In the genomic region with DNA sequence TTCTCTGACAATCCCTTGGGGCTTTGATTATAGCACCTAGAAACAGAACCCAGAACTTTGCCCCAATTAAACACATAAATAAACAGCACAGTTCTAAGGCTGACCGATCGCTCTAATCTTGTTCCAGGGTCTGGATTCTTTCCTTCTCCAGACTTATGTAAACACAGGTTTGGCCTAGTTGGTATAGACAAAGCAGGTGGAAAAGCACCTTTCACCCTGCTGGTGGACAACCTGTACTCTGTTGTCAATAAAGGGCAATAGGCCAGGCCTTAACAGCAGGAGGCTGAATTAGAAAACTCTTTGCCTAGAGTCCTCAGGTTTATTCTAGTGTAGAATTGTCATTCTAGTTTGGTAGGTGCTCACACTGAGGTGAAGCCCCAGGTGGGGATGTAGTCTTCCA, we compare ENCODE assay signal across 19 mouse cellular contexts.
A peak's percentile ranks its signal among the peaks of the same experiment; 100 is the strongest.
DNase-seq lines count a peak whose midpoint lies in the region; ATAC-seq and TF ChIP-seq lines count a peak whose summit lies in the region.
"Had no signal": no experiment of that assay in that cellular context is flagged by ENCODE, and none has a peak within 500 bp of the region (broad histone marks: within the 10 kb centered on the region; RNA-seq: fewer than 3 reads in every experiment).

No protein-coding gene starts in this region.

- 0 out of 2 replicates have a peak, but pooled peaks have one; percentile 35 for ATAC-seq in liver, embryonic 14.5 days (ENCODE audit: insufficient read depth)
- 0 out of 2 replicates have a peak, but pooled peaks have one; percentile 38 for ATAC-seq in stomach, postnatal 0 days (ENCODE audit: low FRiP score, low TSS enrichment)
- ATAC-seq: forebrain, embryonic 16.5 days had no signal

- H3K4me3 ChIP-seq in embryonic fibroblast, embryonic 13.5 days (ENCODE audit: insufficient read depth, low read length), result no peak overlapping the region
- H3K4me3 ChIP-seq in liver, embryonic 14.5 days (ENCODE audit: insufficient read depth in 1 of 2, low read depth in 2 of 2, low read length in 2 of 2), result no peak overlapping the region
- H3K4me3 ChIP-seq in stomach, postnatal 0 days (ENCODE audit: low read depth, low read length), result no peak overlapping the region
- H3K4me3 ChIP-seq: embryonic facial prominence, embryonic 15.5 days; forebrain, embryonic 12.5 days; heart, adult 2 months; heart, embryonic 15.5 days; hindbrain, embryonic 13.5 days had no signal

- H3K9ac ChIP-seq in liver, embryonic 14.5 days (replicated peaks), result no peak overlapping the region
- H3K9ac ChIP-seq in stomach, postnatal 0 days (ENCODE audit: low read length), result no peak overlapping the region
- H3K9ac ChIP-seq: embryonic facial prominence, embryonic 15.5 days; forebrain, embryonic 12.5 days; heart, embryonic 15.5 days; hindbrain, embryonic 13.5 days had no signal

- H3K36me3 ChIP-seq in liver, embryonic 14.5 days (replicated peaks; ENCODE audit: control insufficient read depth, insufficient read depth, low read depth), result no peaks in the 10 kb centered on the region
- no peaks in the 10 kb centered on the region for H3K36me3 ChIP-seq in stomach, postnatal 0 days (ENCODE audit: control insufficient read depth, insufficient read depth, low read length)
- H3K36me3 ChIP-seq: embryonic facial prominence, embryonic 15.5 days; forebrain, embryonic 12.5 days; heart, embryonic 15.5 days; hindbrain, embryonic 13.5 days had no signal

- H3K27ac ChIP-seq in embryonic fibroblast, embryonic 13.5 days (ENCODE audit: insufficient read depth, low read length), result peak overlapping the region; percentile 30; the same call in 1 of the 2 replicates
- H3K27ac ChIP-seq in liver, embryonic 14.5 days, result no peak overlapping the region
- H3K27ac ChIP-seq in stomach, postnatal 0 days (replicated peaks), result no peak overlapping the region
- H3K27ac ChIP-seq: embryonic facial prominence, embryonic 15.5 days; forebrain, embryonic 12.5 days; heart, adult 2 months; heart, embryonic 15.5 days; hindbrain, embryonic 13.5 days had no signal

- no peak for TF ChIP-seq EP300 in liver, embryonic 14.5 days (IDR thresholded peaks at IDR 0.05; ENCODE audit: low read depth)
- TF ChIP-seq EP300 in stomach, postnatal 0 days (optimal IDR thresholded peaks at IDR 0.05), result no peak

- H3K9me3 ChIP-seq in liver, embryonic 14.5 days (ENCODE audit: control insufficient read depth, low read length), result no peaks in the 10 kb centered on the region
- H3K9me3 ChIP-seq in stomach, postnatal 0 days (ENCODE audit: control insufficient read depth, low read length), result no peaks in the 10 kb centered on the region
- H3K9me3 ChIP-seq: embryonic facial prominence, embryonic 15.5 days; forebrain, embryonic 12.5 days; heart, embryonic 15.5 days; hindbrain, embryonic 13.5 days had no signal

- no peak for TF ChIP-seq POLR2A in embryonic fibroblast, embryonic 13.5 days (IDR thresholded peaks at IDR 0.05; ENCODE audit: low read depth, low read length)

- 60% methylated on average over 2 of the region's 2 CpGs for WGBS in liver, embryonic 14.5 days (ENCODE audit: insufficient replicate concordance)
- 60% methylated on average over 2 of the region's 2 CpGs for WGBS in stomach, postnatal 0 days

- TF ChIP-seq CTCF in embryonic fibroblast, embryonic 13.5 days (IDR thresholded peaks at IDR 0.05; ENCODE audit: borderline replicate concordance, insufficient read depth, low read length), result no peak
- no peak for TF ChIP-seq CTCF in liver, embryonic 14.5 days (IDR thresholded peaks at IDR 0.05; ENCODE audit: low read depth)
- no peak for TF ChIP-seq CTCF in stomach, postnatal 0 days (IDR thresholded peaks at IDR 0.05; ENCODE audit: low read depth)

- no peaks in the 10 kb centered on the region for H3K4me1 ChIP-seq in embryonic fibroblast, embryonic 13.5 days (ENCODE audit: control insufficient read depth, insufficient read depth, low read length)
- no peaks in the 10 kb centered on the region for H3K4me1 ChIP-seq in liver, embryonic 14.5 days (replicated peaks; ENCODE audit: control insufficient read depth in 2 of 2, insufficient read depth in 2 of 2, low read length in 1 of 2)
- H3K4me1 ChIP-seq in stomach, postnatal 0 days (replicated peaks; ENCODE audit: control insufficient read depth, insufficient read depth), result no peaks in the 10 kb centered on the region
- H3K4me1 ChIP-seq: embryonic facial prominence, embryonic 15.5 days; forebrain, embryonic 12.5 days; heart, embryonic 15.5 days; hindbrain, embryonic 13.5 days had no signal

- no peaks in the 10 kb centered on the region for H3K27me3 ChIP-seq in liver, embryonic 14.5 days (ENCODE audit: control insufficient read depth, insufficient read depth, low read length)
- H3K27me3 ChIP-seq in stomach, postnatal 0 days (ENCODE audit: control insufficient read depth, insufficient read depth, low read length), result no peaks in the 10 kb centered on the region
- H3K27me3 ChIP-seq: embryonic facial prominence, embryonic 15.5 days; forebrain, embryonic 12.5 days; heart, embryonic 15.5 days; hindbrain, embryonic 13.5 days had no signal

- H3K4me2 ChIP-seq in liver, embryonic 14.5 days (ENCODE audit: low read depth), result no peak overlapping the region
- no peak overlapping the region for H3K4me2 ChIP-seq in stomach, postnatal 0 days (replicated peaks; ENCODE audit: low read depth)
- H3K4me2 ChIP-seq: embryonic facial prominence, embryonic 15.5 days; forebrain, embryonic 12.5 days; heart, embryonic 11.5 days; heart, embryonic 15.5 days; hindbrain, embryonic 13.5 days had no signal

- DNase-seq in R1 (ENCODE audit: low read depth, low spot score), result peak; percentile 2
- DNase-seq in liver, embryonic 14.5 days (ENCODE audit: low read depth in 3 of 3, low spot score in 3 of 3), result no peak
- no peak for DNase-seq in stomach, postnatal 0 days (ENCODE audit: low spot score)
- no peak for DNase-seq in cerebellum, postnatal 14 days
- DNase-seq in MN1 (ENCODE audit: low spot score), result no peak
- DNase-seq: adrenal gland, postnatal 25 days; cerebellum, adult 18-20 months; cerebellum, adult 9-11 months; embryo, embryonic 11 days; gastrocnemius, postnatal 14 days; heart, adult 2 months; heart, postnatal 14 days had no signal
